Mouse (Mus musculus) spleen, adult 2 months (tissue): ENCODE data around the gene Cdc42bpa. TPM values are rescaled to one million over a fixed set of nuclear protein-coding genes. Genes with fewer than 3 reads are reported as not detected.
A peak's percentile ranks its signal among the peaks of the same experiment; 100 is the strongest.

Source experiments
- DNase-seq, 2 experiments: peaks; one replicate each; pipeline versions ENCODE4 v3.0.0 to v3.0.0-alpha.2; 2012 to 2021; ENCODE audit warnings: low spot score in 2 of 2, low read depth in 1 of 2
- H3K27ac ChIP-seq: fragments of 200-500 bp; 2 replicates; pipeline ENCODE4 v1.5.1; 2012; ENCODE audit warnings: low read length, inconsistent platforms; ENCODE audit not compliant: insufficient read depth
- H3K27me3 ChIP-seq: fragments of 200-500 bp; 2 replicates; pipeline ENCODE4 v1.6.1; 2012; ENCODE audit warnings: mild to moderate bottlenecking, moderate library complexity, low read length, inconsistent platforms; ENCODE audit not compliant: control insufficient read depth, insufficient read depth
- H3K36me3 ChIP-seq: fragments of 200-500 bp; 2 replicates; pipeline ENCODE4 v1.6.1; 2012; ENCODE audit warnings: mild to moderate bottlenecking, low read length, inconsistent platforms; ENCODE audit not compliant: control insufficient read depth, insufficient read depth
- H3K4me1 ChIP-seq: fragments of 200-500 bp; 2 replicates; pipeline ENCODE4 v1.6.1; 2011; ENCODE audit warnings: inconsistent platforms; ENCODE audit not compliant: control insufficient read depth, insufficient read depth, insufficient read length
- H3K4me3 ChIP-seq: fragments of 200-500 bp; 2 replicates; pipeline ENCODE4 v1.5.1; 2011; ENCODE audit warnings: mild to moderate bottlenecking, inconsistent platforms; ENCODE audit not compliant: insufficient read depth, insufficient read length; ENCODE audit errors: extremely low read depth
- CTCF ChIP-seq: fragments of 200-500 bp; IDR thresholded peaks from 2 replicates; pipeline ENCODE4 v1.5.1; 2011; ENCODE audit warnings: mild to moderate bottlenecking, inconsistent platforms; ENCODE audit not compliant: insufficient read depth, insufficient read length, insufficient replicate concordance; ENCODE audit errors: extremely low read depth
- POLR2A ChIP-seq: fragments of 200-500 bp; IDR thresholded peaks from 2 replicates; pipeline ENCODE4 v1.6.1; 2011; ENCODE audit warnings: low read depth, low read length, inconsistent platforms
- WGBS: fragments of 180-500 bp; shearing (Covaris S2); methylation state at CpG from one replicate; pipeline ENCODE4 v1.1.7; 2018; 5-methylcytosine and 5-hydroxymethylcytosine counted together
- polyA plus RNA-seq: library from polyadenylated mRNA; depleted of rRNA; stranded (reverse); fragments of >200 nt; gene quantifications from 2 replicates; pipeline ENCODE4 v1.2.3, GENCODE M21; 2012

Cdc42bpa gene
- polyA plus RNA-seq, 1 experiment: 2.8 TPM

DNA sequence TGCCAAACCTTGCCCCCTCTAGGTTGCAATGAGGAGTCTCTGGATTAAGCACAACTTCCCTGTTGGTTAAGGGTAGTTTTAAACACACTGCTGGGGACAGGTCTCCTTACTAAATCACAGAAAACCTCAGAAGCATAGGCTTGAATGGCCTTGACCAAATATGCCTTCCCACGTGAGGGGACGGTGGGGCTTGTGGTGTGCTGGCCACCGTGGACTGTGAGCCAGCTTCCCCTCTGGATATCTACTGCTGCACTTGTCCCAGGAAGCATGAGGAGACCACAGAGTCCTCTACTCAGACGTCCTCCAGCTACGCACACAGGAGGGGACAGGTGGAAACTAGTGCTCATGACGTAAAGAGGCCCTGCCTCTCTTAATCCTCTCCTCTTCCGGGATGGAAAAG lies 202.7 kb downstream of the Cdc42bpa start:
- peak in 1 of 2 experiments; percentile 1 for DNase-seq
- Histone ChIP-seq H3K4me1 (no peaks in the 10 kb centered on the region), H3K36me3 (peaks cover 12% of the 10 kb centered on the region), H3K4me3 (no peak overlapping the region), H3K27ac (no peak overlapping the region), H3K27me3 (no peaks in the 10 kb centered on the region)
- TF ChIP-seq CTCF (no peak), POLR2A (no peak)
- WGBS: 78% methylated on average over 7 of the region's 7 CpGs

DNA sequence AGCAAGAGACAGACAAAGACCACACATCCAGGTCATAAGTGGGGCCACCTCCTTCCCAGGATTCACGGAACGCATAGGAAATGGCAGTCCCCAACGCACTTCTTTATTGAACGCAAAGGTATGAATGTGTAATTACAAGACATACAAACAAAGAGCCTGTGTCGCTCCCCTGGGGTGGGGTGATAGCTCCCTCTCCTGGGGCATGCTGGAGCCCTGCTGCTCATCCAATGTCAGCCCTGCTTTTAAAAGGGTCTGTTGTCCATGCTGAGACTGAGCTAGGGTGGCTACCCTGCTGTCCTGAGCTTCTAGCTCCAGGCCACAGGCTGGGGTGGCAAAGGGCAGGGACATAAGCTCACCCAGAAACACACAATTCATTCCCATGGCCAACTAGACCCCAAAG lies 206.3 kb downstream of the Cdc42bpa start:
- H3K36me3 ChIP-seq: peaks cover 26% of the 10 kb centered on the region
- 93% methylated on average over 5 of the region's 5 CpGs for WGBS
- no peak for DNase-seq
- no peak overlapping the region for H3K27ac ChIP-seq
- H3K27me3 ChIP-seq: no peaks in the 10 kb centered on the region
- H3K4me3 ChIP-seq: no peak overlapping the region
- TF ChIP-seq POLR2A (no peak), CTCF (no peak)
- H3K4me1 ChIP-seq: no peaks in the 10 kb centered on the region

DNA sequence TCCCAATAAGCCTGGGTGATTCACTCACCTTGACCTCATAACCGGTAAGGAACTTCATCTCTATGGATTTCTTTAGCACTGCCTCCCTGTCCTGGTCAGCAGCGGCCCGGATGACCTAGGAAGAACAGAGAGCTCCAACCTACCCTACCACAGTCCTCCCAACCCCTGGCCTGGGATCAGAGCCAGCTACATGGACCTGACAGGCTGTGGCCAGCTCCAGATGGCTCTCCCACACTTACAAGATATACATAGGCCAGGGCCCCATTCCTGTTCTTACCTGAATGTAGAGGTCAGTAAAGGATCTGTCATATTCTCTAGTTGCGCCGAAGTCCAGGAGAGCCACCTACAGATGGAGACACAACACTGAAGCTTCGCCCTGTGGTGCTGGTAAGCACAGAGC lies 208.0 kb downstream of the Cdc42bpa start:
- Histone ChIP-seq H3K27ac (no peak overlapping the region), H3K4me3 (no peak overlapping the region), H3K36me3 (peaks cover 30% of the 10 kb centered on the region), H3K27me3 (no peaks in the 10 kb centered on the region), H3K4me1 (no peaks in the 10 kb centered on the region)
- TF ChIP-seq POLR2A (no peak), CTCF (no peak)
- no peak for DNase-seq
- WGBS: 95% methylated on average over 6 of the region's 6 CpGs

DNA sequence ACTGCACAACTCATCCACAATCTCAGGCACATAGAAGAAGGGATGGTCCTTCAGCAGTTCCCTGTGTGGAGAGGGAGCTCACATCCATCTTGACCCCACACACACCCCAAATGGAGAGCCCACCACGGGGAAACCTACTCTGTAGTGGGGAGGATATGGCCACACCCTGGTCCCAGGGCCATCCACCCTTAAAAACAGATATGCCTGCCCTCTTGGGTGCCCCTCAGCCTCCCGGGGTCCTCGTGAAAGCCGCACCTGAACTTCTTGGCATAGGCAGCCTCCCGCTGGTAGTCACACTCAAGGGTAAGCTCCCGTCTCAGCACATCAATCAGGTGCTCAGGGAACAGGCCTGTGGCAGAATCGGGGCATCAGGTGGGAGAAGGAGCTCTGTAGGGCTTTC lies 208.9 kb downstream of the Cdc42bpa start:
- Histone ChIP-seq H3K27me3 (no peaks in the 10 kb centered on the region), H3K27ac (no peak overlapping the region), H3K4me1 (no peaks in the 10 kb centered on the region), H3K4me3 (no peak overlapping the region), H3K36me3 (peaks cover 34% of the 10 kb centered on the region)
- TF ChIP-seq CTCF: no peak
- TF ChIP-seq POLR2A: no peak
- no peak for DNase-seq
- 92% methylated on average over 7 of the region's 7 CpGs for WGBS

DNA sequence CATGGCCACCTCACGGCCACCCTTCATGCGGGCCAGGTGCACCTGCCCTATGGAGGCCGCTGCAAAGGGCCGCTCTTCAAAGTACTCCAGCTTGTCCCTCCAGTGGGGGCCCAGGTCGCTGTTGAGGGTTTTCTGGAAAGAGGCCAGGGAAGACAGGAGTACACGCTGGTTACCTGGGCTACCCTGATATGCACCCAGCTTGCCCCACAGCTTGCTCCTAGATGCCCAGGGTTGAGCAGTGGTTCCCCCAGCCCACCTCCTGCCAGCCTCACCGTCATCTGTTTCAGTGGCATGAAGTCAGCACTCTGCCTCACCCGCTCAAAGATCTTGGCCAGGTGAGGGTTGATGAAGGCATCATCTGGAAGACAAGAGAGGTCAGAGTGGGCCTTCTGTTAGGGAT lies 209.8 kb downstream of the Cdc42bpa start:
- Histone ChIP-seq H3K27ac (no peak overlapping the region), H3K27me3 (no peaks in the 10 kb centered on the region), H3K4me1 (no peaks in the 10 kb centered on the region), H3K36me3 (peaks cover 34% of the 10 kb centered on the region), H3K4me3 (no peak overlapping the region)
- no peak for DNase-seq
- WGBS: 91% methylated on average over 8 of the region's 8 CpGs
- TF ChIP-seq CTCF: no peak
- TF ChIP-seq POLR2A: no peak

GRCm38 (mm10) chr1:180171883-180172282 lies 211.6 kb downstream of the Cdc42bpa start:
- Histone ChIP-seq H3K4me1 (no peaks in the 10 kb centered on the region), H3K36me3 (peaks cover 32% of the 10 kb centered on the region), H3K27me3 (no peaks in the 10 kb centered on the region), H3K4me3 (no peak overlapping the region), H3K27ac (no peak overlapping the region)
- 78% methylated on average over 2 of the region's 2 CpGs for WGBS
- no peak for DNase-seq
- TF ChIP-seq CTCF: no peak
- TF ChIP-seq POLR2A: no peak

DNA sequence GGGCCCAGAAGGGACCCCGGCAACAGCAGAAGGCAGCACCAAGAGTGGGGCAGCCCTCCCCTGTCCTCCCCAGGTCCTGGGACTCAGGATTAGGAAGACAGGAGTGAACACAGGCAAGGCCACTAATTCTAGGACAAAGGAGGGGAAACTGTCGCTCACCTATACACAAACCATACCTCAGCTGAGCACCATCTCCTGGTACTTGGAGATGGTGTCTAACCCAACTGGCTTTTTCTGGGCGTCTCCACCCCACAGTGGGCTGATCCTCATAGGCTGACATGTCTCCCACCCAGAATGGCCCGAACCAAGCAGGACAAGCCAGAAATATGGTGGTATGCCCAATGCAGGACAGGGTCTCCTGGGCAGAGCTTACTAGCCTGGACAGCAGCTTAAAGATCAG lies 212.3 kb downstream of the Cdc42bpa start:
- TF ChIP-seq POLR2A: no peak
- no peak for TF ChIP-seq CTCF
- DNase-seq: no peak
- H3K4me3 ChIP-seq: no peak overlapping the region
- WGBS: 89% methylated on average over 4 of the region's 4 CpGs
- no peaks in the 10 kb centered on the region for H3K4me1 ChIP-seq
- no peaks in the 10 kb centered on the region for H3K27me3 ChIP-seq
- no peak overlapping the region for H3K27ac ChIP-seq
- H3K36me3 ChIP-seq: peaks cover 26% of the 10 kb centered on the region
